Mouse (Mus musculus) bone marrow macrophage, adult 2 months (primary cell): ENCODE measurements around the gene Gan.

Source experiments
- CTCF ChIP-seq: IDR thresholded peaks from 2 replicates; pipeline ENCODE4 v1.5.1; 2012; ENCODE audit warnings: low read depth, mild to moderate bottlenecking, low read length, moderate library complexity
- POLR2A ChIP-seq: IDR thresholded peaks from 2 replicates; pipeline ENCODE4 v1.6.1; 2012; ENCODE audit warnings: mild to moderate bottlenecking, low read depth, low read length, borderline replicate concordance

DNA sequence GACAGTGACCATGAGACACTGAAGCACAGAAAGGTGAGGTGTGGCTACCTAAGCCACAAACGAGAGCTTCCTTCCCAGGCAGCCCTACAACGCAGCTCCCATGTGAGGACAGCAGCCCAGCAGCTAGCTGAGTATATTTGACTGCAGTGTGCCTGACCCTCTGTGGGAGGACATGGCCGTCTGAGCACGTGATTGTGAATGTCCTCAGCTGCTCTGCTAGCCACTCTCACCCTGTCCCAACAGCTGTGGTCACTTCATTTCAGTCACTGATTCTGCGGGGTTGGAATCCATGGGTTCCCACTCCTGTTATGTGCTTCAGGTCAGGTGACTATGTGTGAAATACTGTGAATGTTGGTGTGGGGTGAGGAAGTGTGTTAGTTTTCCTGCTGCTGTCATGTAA is 18.4 kb downstream of the Gan start:
- TF ChIP-seq CTCF (no peak), POLR2A (no peak)
